Mouse (Mus musculus) monocyte, adult 5-6 weeks (primary cell): ENCODE measurements around the gene Zic3. TPM values are rescaled to one million over a fixed set of nuclear protein-coding genes. Genes with fewer than 3 reads are reported as not detected.

Source experiments
- ATAC-seq: fragments of 153-309, 156-312 bp; replicated peaks from 2 replicates; pipeline ENCODE4 v1.8.0; 2017; ENCODE audit warnings: mild to moderate bottlenecking; ENCODE audit not compliant: low TSS enrichment, insufficient number of reproducible peaks, severe bottlenecking, poor library complexity, low FRiP score
- total RNA-seq: library from RNA; stranded (forward); fragments of 200-1000, 200-491, 200-594 nt; gene quantifications from 3 replicates; pipeline ENCODE4 v1.2.3, GENCODE M21; 2017

Gene Zic3
- total RNA-seq: not detected in 3 replicates

GRCm38 (mm10) chrX:58022400-58022799 is at the start of gene Zic3:
Zic3 (plus strand) TSS chrX:58022700.
- no peak for ATAC-seq

DNA sequence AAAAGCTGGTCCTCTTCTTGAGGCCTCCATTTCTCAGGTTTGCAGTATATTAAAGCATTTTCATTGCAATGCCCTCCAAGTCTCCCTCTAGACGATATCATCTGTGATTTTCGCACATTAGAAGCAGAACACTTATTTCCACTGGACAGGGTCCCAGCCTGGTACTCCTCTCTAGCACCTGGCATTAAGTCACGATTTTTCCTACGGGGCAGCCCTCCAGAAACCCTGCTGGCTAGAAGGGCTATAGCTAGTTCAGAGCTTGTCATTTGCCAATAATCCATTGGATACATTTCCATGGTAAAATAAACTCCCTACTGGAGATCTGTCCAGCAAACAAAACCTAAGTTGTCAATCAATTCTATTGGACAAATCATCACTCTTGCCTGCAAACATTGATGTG is 40.1 kb upstream of the Zic3 start:
- ATAC-seq: no peak

GRCm38 (mm10) chrX:57987455-57988109 is 34.9 kb upstream of the Zic3 start:
- ATAC-seq: no peak

DNA sequence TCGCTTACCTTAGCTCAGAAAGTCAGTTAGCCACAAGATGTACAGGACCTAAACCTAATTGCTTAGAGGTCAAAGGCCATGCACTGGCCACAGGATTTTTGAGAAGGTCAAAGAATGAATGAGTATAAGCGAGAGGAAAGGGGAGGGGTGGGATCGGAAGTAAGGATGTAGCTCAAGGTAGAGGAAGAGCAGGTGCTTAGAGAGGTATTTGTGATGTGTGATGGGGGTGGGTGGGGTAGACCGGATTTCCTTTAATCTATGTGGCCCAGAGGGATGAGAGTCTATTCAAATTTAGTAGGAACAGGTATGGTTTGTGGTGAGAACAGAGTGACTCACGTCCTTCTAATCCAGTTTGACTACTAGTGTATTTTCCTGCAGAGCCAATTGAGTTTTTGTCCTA is 9.1 kb upstream of the Zic3 start:
- ATAC-seq: no peak

DNA sequence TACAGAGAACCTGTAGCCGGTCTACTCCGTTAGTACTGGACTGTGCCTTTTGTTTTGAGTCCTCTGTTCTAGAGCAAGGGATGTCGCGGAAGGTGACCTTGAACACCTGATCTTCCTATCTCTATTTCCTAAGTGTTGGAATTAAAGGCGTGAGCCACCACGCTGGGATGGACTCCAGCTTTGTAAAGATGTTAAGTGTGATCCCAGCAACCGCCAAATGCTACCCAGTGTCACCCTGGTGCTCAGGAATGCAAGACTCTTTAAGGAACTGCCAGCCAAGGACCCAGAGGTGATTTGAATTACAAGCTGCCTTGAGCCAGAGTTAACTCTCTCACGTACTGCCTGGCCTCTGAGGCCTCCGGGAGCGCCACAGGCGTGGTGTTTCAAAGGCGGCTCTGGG is 8.4 kb upstream of the Zic3 start:
- ATAC-seq: no peak

- no peak for ATAC-seq
Observed at GRCm38 (mm10) chrX:58014761-58015160, 7.7 kb upstream of the Zic3 start.

DNA sequence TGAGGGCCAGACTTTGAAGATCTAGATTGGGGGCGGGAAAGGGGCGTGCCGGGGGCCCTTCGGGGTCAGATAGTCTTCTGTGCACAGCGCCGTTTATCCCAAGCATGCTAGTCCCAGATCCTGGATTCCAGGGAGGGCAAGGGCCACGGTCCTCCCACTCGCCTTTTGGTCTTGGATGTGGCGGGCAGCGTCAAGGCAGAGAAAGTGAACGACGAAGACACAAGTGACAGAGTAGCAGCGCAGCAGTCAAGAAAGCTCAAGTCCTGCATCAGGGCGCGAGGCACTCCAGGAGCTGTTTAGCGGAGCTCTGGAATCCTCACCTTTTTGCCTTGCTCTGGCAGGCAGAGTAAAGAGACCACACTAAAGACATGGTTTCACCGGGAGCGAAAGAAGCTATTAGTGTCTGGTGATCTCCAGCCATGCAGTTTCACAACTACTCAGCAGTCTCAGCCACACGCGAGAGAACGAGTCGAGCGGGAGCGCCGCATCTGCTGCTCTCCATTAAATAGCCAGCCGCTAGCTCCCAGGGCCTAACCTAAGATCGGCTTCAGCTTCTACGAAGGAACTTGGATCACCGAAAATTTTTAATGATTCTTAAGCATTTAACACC is 7.1 kb upstream of the Zic3 start:
- ATAC-seq: no peak

DNA sequence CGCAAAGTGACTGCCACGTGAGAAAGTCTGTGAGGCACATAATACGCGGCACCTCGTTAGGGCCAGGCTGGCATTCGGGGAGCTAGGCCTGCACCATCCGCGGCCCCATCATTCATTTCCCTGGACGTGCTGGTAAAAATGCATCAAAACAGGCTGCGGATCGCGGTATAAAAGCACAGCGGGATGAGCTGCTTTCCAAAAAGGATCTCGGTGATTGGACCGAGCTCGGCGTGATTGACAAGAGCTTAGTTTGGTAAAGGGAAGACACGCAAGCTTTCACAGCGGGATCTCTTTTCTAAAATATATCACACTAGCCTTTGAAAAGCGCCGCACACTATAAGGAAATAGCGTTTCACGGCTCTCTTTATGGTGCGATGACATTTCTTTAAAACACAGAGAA is 3.8 kb upstream of the Zic3 start:
- no peak for ATAC-seq

- no peak for ATAC-seq
Observed at GRCm38 (mm10) chrX:58019257-58019953, 3.1 kb upstream of the Zic3 start.

DNA sequence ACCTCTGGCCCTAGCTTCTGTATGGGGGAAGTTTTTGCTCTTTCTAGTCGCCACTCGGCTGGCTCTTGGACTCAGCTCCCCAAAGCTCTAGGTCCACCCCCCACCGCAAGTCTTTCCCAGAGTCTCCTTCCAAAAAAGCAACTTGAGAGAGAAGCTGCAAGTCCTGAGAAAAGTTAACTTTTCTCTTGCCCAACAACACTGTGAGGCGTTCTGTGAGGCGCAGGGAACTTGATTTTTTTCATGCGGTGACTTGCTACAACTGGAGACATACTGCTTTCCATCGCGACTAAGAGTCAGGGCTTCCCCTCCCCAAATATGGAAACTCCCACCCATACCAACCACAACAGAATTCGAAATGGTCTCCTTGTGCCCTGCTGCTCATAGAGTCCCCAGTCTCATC is 5.1 kb downstream of the Zic3 start:
- no peak for ATAC-seq

- no peak for ATAC-seq
Observed at GRCm38 (mm10) chrX:58028082-58028481, 5.6 kb downstream of the Zic3 start.

- ATAC-seq: no peak
Observed at GRCm38 (mm10) chrX:58028858-58029257, 6.4 kb downstream of the Zic3 start.

DNA sequence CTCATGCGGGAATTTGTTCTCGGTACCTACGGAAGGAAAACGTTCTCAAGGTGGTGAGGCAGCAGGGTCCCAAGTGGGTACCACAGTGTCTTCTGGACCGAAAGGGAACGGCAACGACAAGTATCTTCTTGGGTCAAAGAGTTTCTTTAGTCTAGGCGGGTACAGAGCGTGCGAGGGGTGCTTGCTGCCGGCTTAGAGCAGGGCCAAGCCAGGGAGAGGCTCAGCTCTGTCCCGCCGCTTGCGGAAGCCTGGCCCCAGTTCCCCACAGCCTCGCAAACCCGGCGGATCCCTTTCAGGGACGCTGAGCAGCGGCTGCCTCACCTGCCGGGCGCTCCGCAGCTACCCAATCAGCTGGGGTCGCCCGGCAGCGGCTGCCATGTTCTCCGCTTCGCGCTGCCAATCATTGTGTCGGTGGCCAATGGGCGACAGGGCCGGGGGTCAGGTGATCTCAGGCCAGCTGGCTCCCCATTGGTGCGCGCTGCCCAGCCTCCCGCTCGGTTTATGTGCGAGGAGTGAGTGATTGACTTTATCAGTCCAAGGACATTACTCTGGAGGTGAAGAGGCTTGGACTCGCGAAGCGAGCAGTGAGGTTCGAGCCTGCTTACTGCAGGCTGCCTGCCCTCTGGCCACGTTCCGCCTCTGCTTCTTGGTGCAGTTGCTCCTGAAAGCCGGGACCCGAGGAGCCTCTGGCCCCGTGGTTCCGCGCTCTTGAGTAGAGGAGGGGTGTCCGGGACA is 7.8 kb downstream of the Zic3 start:
- ATAC-seq: no peak

DNA sequence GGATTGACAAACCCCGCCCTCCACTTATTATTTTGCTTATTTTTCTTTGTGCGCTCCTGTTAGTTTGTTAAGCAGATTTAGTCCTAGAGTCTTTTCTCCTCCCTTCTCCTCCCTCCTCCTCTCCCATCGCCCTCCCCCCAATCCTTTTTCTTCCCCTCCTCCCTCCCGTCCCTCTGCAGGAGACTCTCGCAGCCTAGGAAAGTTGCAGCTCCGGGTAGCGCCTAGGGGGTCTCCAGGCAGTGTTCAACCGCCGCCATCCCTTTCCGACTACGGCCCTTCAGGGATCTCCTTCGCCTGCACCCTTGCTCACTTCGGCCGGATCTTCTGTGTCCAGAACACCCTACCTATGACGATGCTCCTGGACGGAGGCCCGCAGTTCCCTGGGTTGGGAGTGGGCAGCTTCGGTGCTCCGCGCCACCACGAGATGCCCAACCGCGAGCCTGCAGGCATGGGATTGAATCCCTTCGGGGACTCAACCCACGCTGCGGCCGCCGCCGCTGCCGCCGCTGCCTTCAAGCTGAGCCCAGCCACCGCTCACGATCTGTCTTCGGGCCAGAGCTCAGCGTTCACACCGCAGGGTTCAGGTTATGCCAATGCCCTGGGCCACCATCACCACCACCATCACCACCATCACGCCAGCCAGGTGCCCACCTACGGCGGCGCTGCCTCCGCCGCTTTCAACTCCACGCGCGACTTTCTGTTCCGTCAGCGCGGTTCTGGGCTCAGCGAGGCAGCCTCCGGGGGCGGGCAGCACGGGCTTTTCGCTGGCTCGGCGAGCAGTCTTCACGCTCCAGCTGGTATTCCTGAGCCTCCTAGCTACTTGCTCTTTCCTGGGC is 8.6 kb downstream of the Zic3 start:
- ATAC-seq: no peak

GRCm38 (mm10) chrX:58031671-58032605 is 9.4 kb downstream of the Zic3 start:
- no peak for ATAC-seq

DNA sequence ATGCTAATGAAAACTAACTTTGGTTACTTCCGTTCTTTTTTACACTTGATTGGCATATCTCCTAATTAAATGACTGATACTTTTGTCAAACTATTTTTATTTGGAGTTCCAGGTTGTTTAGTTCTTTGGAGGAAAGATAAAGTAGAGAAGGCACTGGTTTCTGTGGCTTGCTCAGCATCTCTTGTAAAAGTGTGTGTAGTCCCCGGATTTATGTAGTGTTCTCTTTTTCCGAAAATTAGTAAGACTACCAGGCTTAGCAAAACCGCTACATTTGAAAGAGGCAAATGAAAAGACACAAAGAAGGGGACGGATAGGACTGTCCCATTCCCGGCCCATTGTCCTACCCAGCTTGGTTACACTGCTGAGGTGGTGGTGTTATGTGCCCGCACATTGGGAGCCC is 10.1 kb downstream of the Zic3 start:
- no peak for ATAC-seq

- ATAC-seq: no peak
Observed at GRCm38 (mm10) chrX:58033521-58033920, 11.0 kb downstream of the Zic3 start.
